Mouse (Mus musculus) myocyte (in vitro differentiated cells): Measurements from ENCODE around the gene Add1.

Experiments
- POLR2A ChIP-seq: IDR thresholded peaks from one replicate; pipeline ENCODE4 v1.6.1; 2011; ENCODE audit warnings: low read depth, mild to moderate bottlenecking, control low read depth, moderate library complexity; ENCODE audit not compliant: insufficient read length
- SRF ChIP-seq: IDR thresholded peaks from one replicate; pipeline ENCODE4 v1.6.1; 2011; ENCODE audit warnings: low read depth; ENCODE audit not compliant: control insufficient read depth, insufficient read length
- TCF12 ChIP-seq: IDR thresholded peaks from one replicate; pipeline ENCODE4 v1.6.1; 2011; ENCODE audit warnings: mild to moderate bottlenecking, control low read depth; ENCODE audit not compliant: poor library complexity, insufficient read depth, severe bottlenecking

GRCm38 (mm10) chr5:34530687-34531086 lies 42.8 kb upstream of the Add1 start:
- TF ChIP-seq POLR2A (no peak), TCF12 (no peak), SRF (no peak)
